Mouse (Mus musculus): ENCODE measurements around the gene Cables2. TPM values are rescaled to one million over a fixed set of nuclear protein-coding genes. Genes with fewer than 3 reads are reported as not detected.
A peak's percentile ranks its signal among the peaks of the same experiment; 100 is the strongest.

The Cables2 gene
- polyA plus RNA-seq, 1 experiment from 2014 or later = 12.4 TPM

DNA sequence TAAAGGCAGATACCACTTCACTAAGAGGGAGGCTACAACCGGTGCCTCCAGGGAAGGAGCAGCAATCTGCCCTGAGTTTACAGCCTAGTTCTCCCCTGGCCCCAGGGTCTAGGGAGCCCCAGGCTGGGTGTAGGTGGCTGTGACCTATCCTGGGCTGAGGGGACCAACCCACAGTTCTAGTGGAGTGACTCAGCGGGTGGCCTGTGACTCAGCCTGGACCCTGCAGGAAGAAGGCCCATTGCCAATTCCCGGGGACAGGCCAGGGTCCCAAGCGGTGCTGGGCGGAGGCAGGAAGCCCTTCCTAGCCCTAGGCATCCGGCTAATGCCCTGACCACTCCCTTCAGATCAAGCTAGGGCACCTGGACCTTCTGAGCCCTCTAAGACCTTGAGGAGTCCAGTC is 57.3 kb downstream of the Cables2 start:
- Histone ChIP-seq H3K27me3 (ENCODE audit: insufficient read depth, poor library complexity, severe bottlenecking) (no peaks in the 10 kb centered on the region), H3K4me3 (no peak overlapping the region), H3K4me1 (peaks cover 69% of the 10 kb centered on the region), H3K36me3 (peaks cover 32% of the 10 kb centered on the region), H3K27ac (peak overlapping the region; percentile 31; the same call in 1 of the 2 replicates), H3K9me3 (no peaks in the 10 kb centered on the region)
- DNase-seq (ENCODE audit: low spot score) = no peak
- 58% methylated on average over 6 of the region's 6 CpGs for WGBS

DNA sequence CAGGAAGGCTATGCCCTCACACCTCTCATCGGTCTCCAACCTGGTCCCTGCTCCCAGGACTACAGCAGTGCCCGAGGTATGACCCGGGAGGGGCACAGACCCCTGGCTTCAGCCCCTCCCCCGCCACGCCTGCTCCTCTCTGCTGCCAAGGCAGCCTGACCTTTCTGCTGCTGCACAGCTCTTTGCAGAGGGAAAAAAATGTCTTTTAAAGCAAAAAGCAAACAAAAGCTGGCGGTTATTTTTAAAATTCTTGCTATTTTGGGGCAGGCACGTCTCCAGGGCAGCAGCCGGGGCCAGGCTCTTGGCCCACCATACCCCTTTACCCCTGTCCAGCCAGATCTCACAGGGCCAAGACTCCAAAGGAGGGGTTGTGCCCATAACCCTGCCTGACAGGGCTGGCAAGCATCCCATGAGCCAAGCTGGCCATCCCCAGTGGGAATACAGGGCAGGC is 58.3 kb downstream of the Cables2 start:
- no peak overlapping the region for H3K4me3 ChIP-seq
- DNase-seq (ENCODE audit: low spot score) = no peak
- peak overlapping the region; percentile 74 for H3K27ac ChIP-seq
- H3K9me3 ChIP-seq = no peaks in the 10 kb centered on the region
- WGBS = 68% methylated on average over 8 of the region's 8 CpGs
- peaks cover 30% of the 10 kb centered on the region for H3K36me3 ChIP-seq
- H3K4me1 ChIP-seq = peaks cover 63% of the 10 kb centered on the region
- H3K27me3 ChIP-seq (ENCODE audit: insufficient read depth, poor library complexity, severe bottlenecking) = no peaks in the 10 kb centered on the region

DNA sequence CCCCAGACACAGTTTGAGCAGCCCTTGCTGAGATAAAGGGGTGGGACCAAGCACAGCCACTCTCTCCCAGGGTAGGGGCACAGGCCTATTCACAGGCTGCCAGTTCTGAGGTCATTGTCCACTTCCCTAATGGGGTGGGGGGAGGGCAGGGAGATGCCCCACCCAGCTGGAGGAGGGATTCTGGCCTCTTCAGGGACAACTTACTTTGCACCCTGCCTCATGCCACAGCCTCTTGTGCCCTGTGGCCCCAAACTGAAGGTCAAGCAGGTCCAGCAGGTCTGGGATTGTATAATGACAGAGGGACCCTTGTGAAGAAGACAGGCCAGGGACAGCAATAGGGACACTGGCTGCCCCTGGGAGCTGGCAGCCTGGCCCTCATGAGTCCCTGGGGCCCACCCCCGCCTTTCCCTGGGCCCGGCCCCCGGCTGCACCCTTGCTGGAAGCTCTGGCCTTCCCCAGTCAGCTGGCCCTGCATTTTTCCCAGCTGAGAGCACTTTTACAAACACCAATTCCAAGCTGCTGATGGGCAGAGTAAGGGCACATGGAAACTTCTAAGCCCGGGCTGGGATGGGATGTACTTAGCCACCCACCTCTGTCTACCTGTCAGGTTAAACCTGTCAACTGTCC is 58.8 kb downstream of the Cables2 start:
- H3K27me3 ChIP-seq (ENCODE audit: insufficient read depth, poor library complexity, severe bottlenecking) = no peaks in the 10 kb centered on the region
- WGBS = 73% methylated on average over 4 of the region's 4 CpGs
- DNase-seq (ENCODE audit: low spot score) = no peak
- peak overlapping the region; percentile 74 for H3K27ac ChIP-seq
- H3K4me1 ChIP-seq = peaks cover 57% of the 10 kb centered on the region
- 0 out of 2 replicates have a peak overlapping the region, but pooled peaks have one; percentile 15 for H3K4me3 ChIP-seq
- no peaks in the 10 kb centered on the region for H3K9me3 ChIP-seq
- peaks cover 26% of the 10 kb centered on the region for H3K36me3 ChIP-seq

DNA sequence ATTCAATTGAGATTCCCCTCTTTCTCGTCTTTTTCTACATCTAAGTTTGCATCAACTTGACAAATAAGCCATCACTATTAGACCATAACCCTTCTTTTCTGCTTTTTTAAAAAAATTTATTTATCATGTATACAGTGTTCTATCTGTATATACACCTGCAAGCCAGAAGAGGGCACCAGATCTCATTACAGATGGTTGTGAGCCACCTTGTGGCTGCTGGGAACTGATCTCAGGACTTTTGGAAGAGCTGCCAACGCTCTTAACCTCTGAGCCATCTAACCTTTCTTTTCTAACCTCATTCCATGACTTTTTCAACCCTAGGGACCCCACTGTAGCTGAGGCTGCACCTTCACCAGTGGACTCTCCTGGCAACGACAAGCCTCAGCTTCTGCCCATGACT is 61.0 kb downstream of the Cables2 start:
- H3K27me3 ChIP-seq (ENCODE audit: insufficient read depth, poor library complexity, severe bottlenecking) = no peaks in the 10 kb centered on the region
- H3K27ac ChIP-seq = no peak overlapping the region
- no peak overlapping the region for H3K4me3 ChIP-seq
- no peaks in the 10 kb centered on the region for H3K9me3 ChIP-seq
- peaks cover 44% of the 10 kb centered on the region for H3K4me1 ChIP-seq
- no peak for DNase-seq (ENCODE audit: low spot score)
- 90% methylated on average over 3 of the region's 3 CpGs for WGBS
- peaks cover 28% of the 10 kb centered on the region for H3K36me3 ChIP-seq

DNA sequence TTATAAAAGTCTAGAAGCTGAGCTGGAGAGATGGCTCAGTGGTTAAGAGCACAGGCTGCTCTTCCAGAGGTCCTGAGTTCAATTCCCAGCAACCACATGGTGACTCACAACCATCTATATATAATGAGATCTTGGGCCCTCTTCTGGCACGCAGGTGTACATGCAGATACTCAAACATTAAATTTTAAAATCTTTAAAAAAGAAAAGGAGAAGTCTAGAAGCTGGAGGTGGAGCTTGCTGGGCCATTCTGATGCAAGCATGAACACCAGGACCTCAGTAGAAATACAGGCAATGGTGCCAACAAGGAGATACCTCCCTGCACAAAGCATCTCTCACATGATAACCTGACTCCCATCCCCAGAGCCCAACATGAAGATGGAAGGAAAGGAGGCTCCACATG is 64.3 kb downstream of the Cables2 start:
- peaks cover 42% of the 10 kb centered on the region for H3K36me3 ChIP-seq
- no peaks in the 10 kb centered on the region for H3K9me3 ChIP-seq
- H3K4me1 ChIP-seq = peaks cover 28% of the 10 kb centered on the region
- DNase-seq (ENCODE audit: low spot score) = no peak
- H3K27me3 ChIP-seq (ENCODE audit: insufficient read depth, poor library complexity, severe bottlenecking) = no peaks in the 10 kb centered on the region
- no peak overlapping the region for H3K4me3 ChIP-seq
- WGBS = 90% methylated on average over 1 of the region's 1 CpGs
- no peak overlapping the region for H3K27ac ChIP-seq

Small RNA genes lying within 50 kb of the gene (microRNA-seq; reads per million reads assigned to microRNA genes)
- gene Mir3091 = 1.5 reads per million

Other genes starting within 250 kb of the Cables2 start
- 4.0 and 4.9 TPM in 2 replicates for gene Lsm14b, start 248.5 kb downstream of the Cables2 start, polyA plus RNA-seq (2016; fragmentation: Nextera tagmentation; extraction: Ambion mirVana)
- gene Psma7, start 231.1 kb downstream of the Cables2 start, polyA plus RNA-seq (2016; fragmentation: Nextera tagmentation; extraction: Ambion mirVana) = 567 and 701 TPM in 2 replicates
- 3.5 and 4.4 TPM in 2 replicates for gene Ss18l1, start 231.0 kb downstream of the Cables2 start, polyA plus RNA-seq (2016; fragmentation: Nextera tagmentation; extraction: Ambion mirVana)
- 28.2 and 29.7 TPM in 2 replicates for gene Mtg2, start 202.9 kb downstream of the Cables2 start, polyA plus RNA-seq (2016; fragmentation: Nextera tagmentation; extraction: Ambion mirVana)
- 0.10 TPM in 1 of 2 replicates, not detected in the other for gene Hrh3, start 169.0 kb downstream of the Cables2 start, polyA plus RNA-seq (2016; fragmentation: Nextera tagmentation; extraction: Ambion mirVana)
- 29.7 and 38.0 TPM in 2 replicates for gene Osbpl2, start 154.2 kb downstream of the Cables2 start, polyA plus RNA-seq (2016; fragmentation: Nextera tagmentation; extraction: Ambion mirVana)
- gene Adrm1, start 102.0 kb downstream of the Cables2 start, polyA plus RNA-seq (2016; fragmentation: Nextera tagmentation; extraction: Ambion mirVana) = 202 and 240 TPM in 2 replicates
- 23.6 and 30.8 TPM in 2 replicates for gene Lama5, start 47.6 kb downstream of the Cables2 start, polyA plus RNA-seq (2016; fragmentation: Nextera tagmentation; extraction: Ambion mirVana)
- 332 and 360 TPM in 2 replicates for gene Rps21, start 16.1 kb downstream of the Cables2 start, polyA plus RNA-seq (2016; fragmentation: Nextera tagmentation; extraction: Ambion mirVana)
- 0.16 and 0.68 TPM in 2 replicates for gene Rbbp8nl, start 16.4 kb upstream of the Cables2 start, polyA plus RNA-seq (2016; fragmentation: Nextera tagmentation; extraction: Ambion mirVana)
- gene Gata5, start 61.2 kb upstream of the Cables2 start, polyA plus RNA-seq (2016; fragmentation: Nextera tagmentation; extraction: Ambion mirVana) = 34.7 and 41.3 TPM in 2 replicates
- 0.59 and 0.60 TPM in 2 replicates for gene Slco4a1, start 182.7 kb upstream of the Cables2 start, polyA plus RNA-seq (2016; fragmentation: Nextera tagmentation; extraction: Ambion mirVana)
- 0.12 and 0.26 TPM in 2 replicates for gene Ntsr1, start 226.5 kb upstream of the Cables2 start, polyA plus RNA-seq (2016; fragmentation: Nextera tagmentation; extraction: Ambion mirVana)